Mouse (Mus musculus): ENCODE measurements around the gene Rbpjl. TPM values are rescaled to one million over a fixed set of nuclear protein-coding genes. Genes with fewer than 3 reads are reported as not detected.
A peak's percentile ranks its signal among the peaks of the same experiment; 100 is the strongest.

Gene Rbpjl
- total RNA-seq, 2 experiments from 2014 or later: not detected

GRCm38 (mm10) chr2:164389020-164389419 lies 13.9 kb upstream of the Rbpjl start, which contains the start of gene Slpi:
Slpi (minus strand) TSS chr2:164389095.
- ATAC-seq (replicated peaks; ENCODE audit: low FRiP score, low TSS enrichment, poor library complexity, severe bottlenecking): no peak

DNA sequence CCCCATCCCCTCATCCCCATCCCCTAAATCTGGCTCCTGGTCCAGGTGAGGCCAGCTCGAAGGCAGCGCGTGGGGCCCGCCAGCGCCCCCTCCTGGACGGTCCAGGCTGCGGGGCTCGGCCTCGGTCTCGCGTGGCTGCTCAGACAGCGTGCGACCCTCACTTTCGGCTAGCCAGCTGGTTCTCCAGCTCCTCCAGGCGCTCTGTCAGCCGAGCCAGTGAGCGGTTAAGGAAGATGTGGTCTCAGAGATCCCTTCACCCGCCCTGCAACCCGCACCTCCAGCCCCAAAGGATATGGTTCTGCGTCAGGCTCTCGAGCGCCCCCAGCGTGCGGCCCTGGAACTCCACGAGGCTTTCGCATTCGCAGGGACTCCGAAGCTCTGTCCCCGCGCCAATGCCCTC lies 13.4 kb upstream of the Rbpjl start:
- ATAC-seq (replicated peaks; ENCODE audit: low FRiP score, low TSS enrichment, poor library complexity, severe bottlenecking): peak; percentile 91

DNA sequence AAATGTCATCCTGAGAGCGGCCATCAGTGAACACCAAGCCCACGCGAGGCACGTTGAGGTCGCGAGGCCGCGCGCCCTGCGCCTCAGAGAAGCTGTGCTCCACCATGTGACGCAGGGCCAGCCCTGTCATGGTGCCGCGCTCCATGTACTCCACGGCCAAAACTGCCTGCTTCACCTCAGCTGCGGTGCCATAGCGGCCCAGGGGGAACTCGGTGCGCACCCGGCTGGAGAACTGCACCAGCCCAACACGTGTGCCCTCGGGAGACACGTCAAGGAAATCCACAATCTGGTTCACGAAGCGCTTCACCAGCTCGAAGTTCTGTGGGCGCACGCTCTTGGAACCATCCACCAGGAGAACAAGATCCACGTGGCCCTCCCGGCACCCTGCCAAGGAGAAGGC lies 9.8 kb upstream of the Rbpjl start:
- no peak for ATAC-seq (replicated peaks; ENCODE audit: low FRiP score, low TSS enrichment, poor library complexity, severe bottlenecking)

DNA sequence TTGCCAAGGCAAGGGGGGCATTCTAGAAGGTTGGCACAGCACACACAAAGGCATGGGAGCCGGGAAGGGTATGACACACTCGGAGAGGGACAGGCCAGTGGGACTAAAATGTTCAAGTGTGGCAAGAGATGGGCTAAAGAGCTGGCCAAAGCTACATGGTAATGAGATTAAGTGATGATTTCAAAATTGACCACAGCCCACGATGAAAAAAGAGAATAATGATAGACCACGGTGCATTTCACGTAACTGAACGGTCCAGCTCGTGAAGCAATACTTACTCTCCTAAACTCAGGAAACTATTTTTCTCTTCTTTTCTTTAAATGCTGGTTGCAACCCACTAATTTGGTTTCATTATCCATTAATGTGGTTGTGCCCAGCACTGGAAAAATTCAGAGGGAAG lies 6.9 kb upstream of the Rbpjl start:
- ATAC-seq (replicated peaks; ENCODE audit: low FRiP score, low TSS enrichment, poor library complexity, severe bottlenecking): no peak

GRCm38 (mm10) chr2:164396911-164397310 lies 6.0 kb upstream of the Rbpjl start:
- no peak for ATAC-seq (replicated peaks; ENCODE audit: low FRiP score, low TSS enrichment, poor library complexity, severe bottlenecking)

GRCm38 (mm10) chr2:164403396-164404081 lies 598 bp downstream of the Rbpjl start:
- ATAC-seq (replicated peaks; ENCODE audit: low FRiP score, low TSS enrichment, poor library complexity, severe bottlenecking): 0 out of 2 replicates have a peak, but pooled peaks have one; percentile 6

DNA sequence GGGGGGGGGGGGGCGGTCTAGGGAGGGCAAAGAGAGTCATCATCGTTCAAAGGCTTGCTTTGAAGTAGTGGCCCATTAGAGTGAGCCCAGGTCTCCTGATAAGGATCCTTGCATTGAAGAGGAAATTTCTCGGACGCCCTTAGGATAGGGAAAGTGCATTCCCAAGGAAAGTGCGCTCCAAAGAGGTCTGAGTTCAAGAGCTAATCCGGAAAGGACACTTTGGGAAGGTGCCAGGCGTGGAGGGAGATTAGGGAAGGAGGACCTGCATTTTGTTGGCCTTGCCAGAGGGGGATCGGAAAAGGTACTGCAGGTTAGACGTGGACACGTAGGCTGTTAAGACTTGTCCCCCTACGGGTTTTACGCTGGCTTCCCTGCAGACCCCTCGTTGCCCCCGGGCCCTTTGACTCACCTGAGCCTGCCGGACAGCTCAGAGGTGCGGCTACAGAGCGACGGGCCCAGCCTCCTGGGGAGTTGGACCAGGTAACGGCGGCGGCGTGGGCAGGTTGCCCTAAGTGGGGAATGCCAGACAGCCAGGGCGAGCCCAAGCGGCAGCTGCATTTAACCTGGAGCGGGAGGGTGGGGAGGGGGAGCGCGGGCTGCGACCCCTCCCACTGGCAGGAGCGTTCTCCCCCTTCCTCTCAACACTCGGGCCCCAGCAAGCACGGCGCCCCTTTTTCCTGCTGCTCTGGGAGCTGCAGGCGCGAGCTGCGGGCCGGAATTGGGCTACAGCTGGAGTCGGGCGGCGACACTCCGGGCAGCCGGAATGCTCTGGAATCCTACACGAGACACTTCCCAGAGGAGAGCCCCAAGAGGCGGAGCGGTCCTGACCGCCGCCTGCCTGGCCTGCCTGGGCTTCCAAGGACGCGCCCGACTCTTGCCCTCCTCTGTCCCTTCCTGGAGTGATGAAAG lies 1.4 kb downstream of the Rbpjl start:
- ATAC-seq (replicated peaks; ENCODE audit: low FRiP score, low TSS enrichment, poor library complexity, severe bottlenecking): no peak

- ATAC-seq (replicated peaks; ENCODE audit: low FRiP score, low TSS enrichment, poor library complexity, severe bottlenecking): no peak
Observed at GRCm38 (mm10) chr2:164405060-164405459, 2.1 kb downstream of the Rbpjl start, which contains the start of gene Matn4. Matn4 (minus strand) TSS chr2:164405160.

DNA sequence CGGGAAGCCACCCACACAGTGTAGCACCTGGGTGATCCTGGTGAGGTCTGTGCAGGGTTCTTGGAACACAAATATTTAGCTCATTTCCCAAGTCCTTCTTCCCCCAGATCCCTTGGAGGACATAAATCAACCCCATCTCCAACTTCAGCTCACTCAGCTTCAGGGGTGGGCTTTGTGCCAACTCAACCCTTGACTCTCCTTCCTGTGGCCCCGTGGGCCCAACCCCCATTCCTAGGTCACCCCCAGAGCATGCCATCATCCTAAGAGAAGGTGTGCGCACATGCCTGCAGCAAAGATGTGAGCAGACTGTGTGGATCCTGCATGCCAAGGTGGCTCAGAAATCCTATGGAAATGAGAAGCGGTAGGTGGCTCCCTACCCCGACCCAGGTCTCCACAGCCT lies 2.6 kb downstream of the Rbpjl start:
- no peak for ATAC-seq (replicated peaks; ENCODE audit: low FRiP score, low TSS enrichment, poor library complexity, severe bottlenecking)

DNA sequence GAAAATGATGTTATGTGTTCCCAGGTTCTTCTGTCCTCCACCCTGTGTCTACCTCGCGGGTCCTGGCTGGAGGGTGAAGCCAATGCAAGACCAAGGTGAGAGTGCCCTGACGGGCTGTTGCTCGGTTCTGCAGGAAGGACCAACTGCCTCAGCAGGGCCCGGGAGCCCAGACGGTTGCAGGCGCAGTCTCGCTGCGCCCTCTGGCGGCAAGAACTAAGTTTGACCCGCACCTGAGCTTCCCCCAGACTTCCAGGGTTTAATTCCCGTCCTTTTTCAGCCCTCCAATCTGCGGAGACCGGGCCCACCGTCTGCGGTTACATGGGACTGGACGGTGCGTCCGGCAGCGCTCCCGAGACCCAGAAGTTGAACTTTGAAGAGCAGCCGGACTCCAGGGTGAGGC lies 4.8 kb downstream of the Rbpjl start:
- ATAC-seq (replicated peaks; ENCODE audit: low FRiP score, low TSS enrichment, poor library complexity, severe bottlenecking): peak; percentile 71

DNA sequence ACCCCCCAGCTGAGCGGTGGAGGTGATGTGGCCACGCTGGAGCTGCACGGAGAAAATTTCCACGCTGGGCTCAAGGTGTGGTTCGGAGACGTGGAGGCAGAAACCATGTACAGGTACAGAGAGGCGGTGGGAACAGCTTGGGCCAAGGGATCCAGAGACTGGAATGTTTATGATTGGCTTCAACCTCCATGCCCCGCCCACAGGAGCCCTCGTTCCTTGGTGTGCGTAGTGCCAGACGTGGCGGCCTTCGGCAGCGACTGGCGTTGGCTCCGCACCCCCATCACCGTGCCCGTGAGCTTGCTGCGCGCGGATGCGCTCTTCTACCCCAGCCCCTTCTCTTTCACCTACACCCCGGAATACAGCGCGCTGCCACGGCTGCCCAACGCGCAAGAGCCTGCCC lies 11.2 kb downstream of the Rbpjl start:
- no peak for ATAC-seq (replicated peaks; ENCODE audit: low FRiP score, low TSS enrichment, poor library complexity, severe bottlenecking)

DNA sequence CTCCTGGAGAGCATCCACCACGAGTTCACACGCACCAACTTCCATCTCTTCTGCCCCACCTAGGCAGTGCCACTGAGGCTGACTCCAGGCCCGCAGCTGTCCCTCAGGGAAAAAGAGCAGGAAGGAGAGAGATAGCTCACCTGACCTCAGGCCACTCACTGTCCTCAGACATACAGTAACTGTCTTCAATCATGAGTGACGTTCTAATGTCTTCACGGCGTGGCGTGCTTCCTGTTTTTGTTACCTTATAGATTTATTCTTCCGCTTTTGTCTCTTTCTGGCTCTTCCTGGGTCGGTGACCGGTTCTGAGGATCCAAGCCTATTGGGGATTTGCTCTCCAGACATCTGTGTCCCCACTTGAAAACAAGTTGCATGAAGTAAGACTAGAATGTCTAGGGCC lies 11.6 kb downstream of the Rbpjl start:
- no peak for ATAC-seq (replicated peaks; ENCODE audit: low FRiP score, low TSS enrichment, poor library complexity, severe bottlenecking)

GRCm38 (mm10) chr2:164417198-164417597 lies 14.3 kb downstream of the Rbpjl start:
- ATAC-seq (replicated peaks; ENCODE audit: low FRiP score, low TSS enrichment, poor library complexity, severe bottlenecking): no peak

GRCm38 (mm10) chr2:164418308-164418875 lies 15.5 kb downstream of the Rbpjl start:
- ATAC-seq (replicated peaks; ENCODE audit: low FRiP score, low TSS enrichment, poor library complexity, severe bottlenecking): no peak

DNA sequence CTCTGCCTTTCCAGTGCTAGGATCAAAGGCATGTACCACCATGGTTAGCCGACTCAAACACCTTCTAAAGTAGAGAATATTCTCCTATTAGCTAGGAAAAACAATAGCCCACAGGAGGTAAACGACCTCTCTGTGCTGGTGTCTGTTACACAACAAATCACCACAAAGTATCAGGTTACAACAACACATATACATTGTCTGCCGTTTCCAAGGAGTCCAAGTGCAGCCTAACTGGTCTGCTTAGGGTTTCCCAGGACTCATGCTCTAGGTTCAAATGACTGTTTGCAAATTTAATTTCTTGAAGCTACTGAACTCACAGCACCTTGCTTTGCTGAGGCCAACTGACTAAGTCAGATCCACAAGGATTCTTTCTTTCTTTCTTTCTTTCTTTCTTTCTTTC lies 16.5 kb downstream of the Rbpjl start:
- no peak for ATAC-seq (replicated peaks; ENCODE audit: low FRiP score, low TSS enrichment, poor library complexity, severe bottlenecking)

GRCm38 (mm10) chr2:164421306-164421705 lies 18.4 kb downstream of the Rbpjl start:
- no peak for ATAC-seq (replicated peaks; ENCODE audit: low FRiP score, low TSS enrichment, poor library complexity, severe bottlenecking)

DNA sequence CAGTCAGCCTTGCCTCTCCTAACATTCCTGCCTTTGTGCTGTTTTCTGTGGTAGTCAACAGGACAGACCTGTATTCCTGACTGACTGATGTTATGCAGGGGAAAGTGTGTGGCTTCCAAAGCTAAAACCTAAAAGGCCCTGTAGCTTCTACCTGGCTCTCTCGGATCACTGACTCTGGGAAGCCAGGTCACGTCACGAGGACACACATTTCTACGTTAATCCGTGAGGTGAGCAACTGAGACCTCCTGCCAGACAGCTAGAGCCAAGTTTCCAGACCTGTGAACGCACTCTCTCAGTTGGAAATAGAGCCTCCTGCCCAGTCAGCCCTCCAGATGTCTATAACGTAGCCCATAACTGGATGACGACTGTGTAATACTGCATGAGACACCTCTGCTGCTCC lies 19.0 kb downstream of the Rbpjl start:
- no peak for ATAC-seq (replicated peaks; ENCODE audit: low FRiP score, low TSS enrichment, poor library complexity, severe bottlenecking)

DNA sequence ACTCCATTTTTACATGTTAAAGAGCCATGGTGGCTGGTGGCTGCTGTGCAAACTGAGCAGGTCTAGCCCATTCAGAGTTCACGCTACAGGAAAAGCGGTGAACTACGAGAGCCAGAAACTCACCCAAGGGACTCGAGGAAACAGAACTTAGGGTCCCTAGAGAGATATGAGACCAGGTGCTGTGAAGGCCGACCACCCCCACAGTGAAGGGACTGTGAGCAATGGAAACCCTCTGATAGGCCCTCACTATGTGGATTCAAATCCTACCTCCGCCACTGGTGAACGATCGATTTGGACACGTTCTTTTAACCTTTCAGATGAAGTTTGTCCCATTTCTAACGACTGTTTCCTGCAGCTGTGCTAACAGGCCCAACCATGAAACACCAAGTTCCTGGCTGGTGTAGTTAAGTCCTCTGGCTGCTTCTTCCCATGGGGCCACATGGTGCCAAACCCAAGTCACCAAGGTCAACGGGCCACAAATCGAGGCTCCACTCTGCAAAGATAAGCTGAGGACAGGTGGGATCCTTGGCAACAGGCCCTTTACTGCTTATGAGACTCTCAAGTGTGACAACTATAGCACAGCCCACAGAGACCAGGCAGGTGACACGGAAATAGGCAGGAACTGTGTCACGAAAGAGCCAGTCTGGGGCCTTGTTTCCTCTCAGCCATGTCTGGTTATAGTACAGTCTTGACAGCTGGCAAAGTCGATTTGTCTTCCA lies 19.9 kb downstream of the Rbpjl start:
- no peak for ATAC-seq (replicated peaks; ENCODE audit: low FRiP score, low TSS enrichment, poor library complexity, severe bottlenecking)

- no peak for ATAC-seq (replicated peaks; ENCODE audit: low FRiP score, low TSS enrichment, poor library complexity, severe bottlenecking)
Observed at GRCm38 (mm10) chr2:164423464-164423863, 20.5 kb downstream of the Rbpjl start.

GRCm38 (mm10) chr2:164424406-164424805 lies 21.5 kb downstream of the Rbpjl start:
- no peak for ATAC-seq (replicated peaks; ENCODE audit: low FRiP score, low TSS enrichment, poor library complexity, severe bottlenecking)
